Mouse (Mus musculus) testis, adult 2 months (tissue): Measurements from ENCODE around the gene Slit1. TPM values are rescaled to one million over a fixed set of nuclear protein-coding genes. Genes with fewer than 3 reads are reported as not detected.

Source experiments
- H3K27ac ChIP-seq: fragments of 200-500 bp; 2 replicates; pipeline ENCODE4 v1.5.1; 2012; ENCODE audit warnings: low read depth, low read length; ENCODE audit not compliant: control insufficient read depth, insufficient read depth
- H3K27me3 ChIP-seq: fragments of 200-500 bp; 2 replicates; pipeline ENCODE4 v1.6.1; 2012; ENCODE audit warnings: mild to moderate bottlenecking, low read length, moderate library complexity; ENCODE audit not compliant: control insufficient read depth, insufficient read depth
- H3K36me3 ChIP-seq: fragments of 200-500 bp; 2 replicates; pipeline ENCODE4 v1.6.1; 2012; ENCODE audit warnings: mild to moderate bottlenecking, low read length; ENCODE audit not compliant: control insufficient read depth, insufficient read depth
- H3K4me1 ChIP-seq: fragments of 200-500 bp; 2 replicates; pipeline ENCODE4 v1.6.1; 2012; ENCODE audit warnings: low read length; ENCODE audit not compliant: control insufficient read depth, insufficient read depth
- H3K4me3 ChIP-seq: fragments of 200-500 bp; 2 replicates; pipeline ENCODE4 v1.5.1; 2012; ENCODE audit warnings: low read depth, mild to moderate bottlenecking, low read length, moderate library complexity, mixed read lengths; ENCODE audit not compliant: control insufficient read depth
- CTCF ChIP-seq: fragments of 200-500 bp; IDR thresholded peaks from 2 replicates; pipeline ENCODE4 v1.5.1; 2012; ENCODE audit warnings: low read depth, mild to moderate bottlenecking, inconsistent platforms, low read length, moderate library complexity; ENCODE audit not compliant: control insufficient read depth, insufficient read depth, insufficient replicate concordance
- POLR2A ChIP-seq: fragments of 200-500 bp; IDR thresholded peaks from 2 replicates; pipeline ENCODE4 v1.6.1; 2012; ENCODE audit warnings: low read depth, mild to moderate bottlenecking, inconsistent platforms, low read length, moderate library complexity; ENCODE audit not compliant: control insufficient read depth
- polyA plus RNA-seq: library from polyadenylated mRNA; depleted of rRNA; stranded (reverse); fragments of >200 nt; gene quantifications from 2 replicates; pipeline ENCODE4 v1.2.3, GENCODE M21; 2012; rRNA removed

The Slit1 gene
- polyA plus RNA-seq, result 9.6 and 11.7 TPM in 2 replicates

DNA sequence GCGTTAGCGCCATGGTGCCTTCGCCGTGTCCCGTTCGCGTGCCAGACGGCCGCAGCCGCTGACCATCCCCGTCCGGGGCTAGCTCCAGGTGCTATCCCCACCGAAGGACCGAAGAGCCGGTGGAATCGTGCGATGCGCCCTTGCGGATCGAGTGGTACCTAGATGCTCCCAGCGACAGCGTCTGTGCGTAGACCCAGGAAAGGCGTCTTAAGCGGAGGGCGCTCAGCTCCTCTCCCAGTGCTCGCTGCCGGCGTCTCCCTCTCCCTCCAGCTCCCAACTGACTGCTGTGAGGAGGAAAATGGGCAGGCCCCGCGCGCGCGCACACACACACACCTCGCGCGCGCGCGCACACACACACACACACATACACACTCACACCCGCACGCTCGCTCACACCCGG is at the start of gene Slit1:
TSS of gene Slit1 (minus strand) at position 270 of the 400 bp plus-strand sequence.
- peak within 1 kb of the TSS; percentile 43 for H3K4me3 ChIP-seq
- no peak within 1 kb of the TSS for H3K27ac ChIP-seq
- TF ChIP-seq CTCF (no peak), POLR2A (no peak)
- H3K4me1 ChIP-seq, result peaks cover 9% of the 10 kb centered on the region
- H3K36me3 ChIP-seq, result no peaks in the 10 kb centered on the region
- no peaks in the 10 kb centered on the region for H3K27me3 ChIP-seq

DNA sequence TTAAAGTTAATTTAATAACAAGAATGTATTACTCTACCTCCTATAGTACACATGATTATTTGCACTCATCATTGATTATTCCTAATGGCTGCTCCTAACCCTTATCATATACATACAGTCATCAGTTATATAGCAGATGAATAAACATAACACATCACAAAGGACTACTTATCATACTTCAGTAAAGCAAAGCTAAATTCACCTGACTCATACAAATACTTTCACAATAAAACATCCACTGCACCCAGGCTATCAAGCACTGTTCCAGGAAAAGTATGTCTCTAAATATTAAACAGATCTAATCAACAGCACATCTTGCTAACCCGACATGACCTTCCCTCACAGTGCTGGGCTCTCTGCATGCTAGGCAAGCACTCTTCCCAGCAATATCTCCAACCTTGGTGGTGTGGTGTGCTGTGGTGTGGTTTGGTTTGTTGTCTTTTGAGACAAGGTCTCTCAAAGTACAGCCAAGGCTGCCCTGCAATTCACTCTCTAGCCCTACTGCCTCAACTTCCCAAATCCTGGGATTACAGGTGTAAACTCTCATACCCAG is 49.5 kb upstream of the Slit1 start:
- H3K36me3 ChIP-seq, result no peaks in the 10 kb centered on the region; the same call in 1 of the 2 replicates
- H3K27ac ChIP-seq, result no peak overlapping the region
- no peak overlapping the region for H3K4me3 ChIP-seq
- peaks cover 3% of the 10 kb centered on the region for H3K4me1 ChIP-seq
- no peak for TF ChIP-seq CTCF
- no peak for TF ChIP-seq POLR2A
- no peaks in the 10 kb centered on the region for H3K27me3 ChIP-seq

DNA sequence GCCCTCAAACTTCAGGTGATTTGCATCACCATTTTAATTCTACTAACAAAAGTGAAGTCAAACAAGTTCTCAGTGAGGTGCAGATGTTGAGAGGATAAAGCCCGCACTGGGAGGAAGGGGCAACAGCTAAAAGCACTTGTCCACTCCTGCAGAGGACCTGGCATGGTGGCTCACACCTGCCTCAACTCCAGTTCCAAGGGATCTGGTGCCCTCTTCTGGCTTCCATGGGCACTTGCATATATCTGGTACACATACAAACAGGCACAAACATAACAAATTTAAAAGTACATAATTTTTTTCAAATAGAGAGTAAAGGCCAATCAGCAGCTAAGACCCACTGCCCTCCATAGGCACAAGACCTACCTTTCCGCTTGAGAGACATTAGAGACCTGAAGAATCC is 47.9 kb upstream of the Slit1 start:
- H3K36me3 ChIP-seq, result peaks cover 2% of the 10 kb centered on the region; the same call in 1 of the 2 replicates

DNA sequence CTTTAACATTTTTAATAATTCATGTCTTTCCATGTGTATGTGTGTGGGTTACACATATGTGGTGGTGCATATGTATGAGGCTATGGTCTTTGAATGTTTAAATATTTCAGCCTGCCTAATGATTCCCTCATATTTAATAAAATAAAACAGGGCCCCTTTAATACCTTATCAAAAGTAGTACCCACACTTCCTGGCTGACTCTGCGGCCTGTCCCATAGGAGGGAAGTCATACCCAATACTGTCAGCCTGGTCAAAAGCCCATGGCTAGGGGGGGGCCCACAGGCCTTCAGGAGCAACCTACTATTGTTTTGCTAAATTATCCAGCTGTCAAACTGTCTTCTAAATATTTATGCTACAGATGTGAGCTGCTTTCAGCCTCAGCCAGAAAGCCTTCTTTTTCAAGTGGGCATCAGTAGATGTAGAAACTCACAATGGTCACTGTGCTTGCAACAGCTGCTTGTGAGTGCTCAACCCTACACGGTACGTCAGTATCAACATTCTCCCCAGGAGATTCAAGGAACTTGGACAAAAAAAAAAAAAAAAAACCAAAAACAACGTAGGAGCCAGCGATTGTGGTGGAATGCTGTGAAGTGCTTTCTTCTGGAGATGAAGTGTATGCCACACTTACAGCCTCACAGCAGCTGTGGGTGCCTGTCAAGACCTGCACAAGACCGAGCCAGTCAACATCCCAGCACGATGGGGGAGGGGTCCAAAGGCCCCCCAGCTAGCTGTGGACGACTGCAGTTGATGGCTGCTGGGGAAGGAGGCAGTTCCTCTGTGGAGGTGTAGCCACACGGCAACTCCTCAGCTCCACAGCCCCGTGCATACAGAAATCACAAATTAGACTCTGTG is 45.9 kb upstream of the Slit1 start:
- no peaks in the 10 kb centered on the region for H3K27me3 ChIP-seq
- no peak for TF ChIP-seq CTCF
- no peak for TF ChIP-seq POLR2A
- H3K4me3 ChIP-seq, result no peak overlapping the region
- H3K27ac ChIP-seq, result no peak overlapping the region
- H3K36me3 ChIP-seq, result peaks cover 3% of the 10 kb centered on the region
- no peaks in the 10 kb centered on the region for H3K4me1 ChIP-seq

More for the DNA sequence above, 47.9 kb upstream of the Slit1 start:
- TF ChIP-seq CTCF (no peak), POLR2A (no peak)
- Histone ChIP-seq H3K27ac (no peak overlapping the region), H3K27me3 (no peaks in the 10 kb centered on the region), H3K4me3 (no peak overlapping the region), H3K4me1 (no peaks in the 10 kb centered on the region)

DNA sequence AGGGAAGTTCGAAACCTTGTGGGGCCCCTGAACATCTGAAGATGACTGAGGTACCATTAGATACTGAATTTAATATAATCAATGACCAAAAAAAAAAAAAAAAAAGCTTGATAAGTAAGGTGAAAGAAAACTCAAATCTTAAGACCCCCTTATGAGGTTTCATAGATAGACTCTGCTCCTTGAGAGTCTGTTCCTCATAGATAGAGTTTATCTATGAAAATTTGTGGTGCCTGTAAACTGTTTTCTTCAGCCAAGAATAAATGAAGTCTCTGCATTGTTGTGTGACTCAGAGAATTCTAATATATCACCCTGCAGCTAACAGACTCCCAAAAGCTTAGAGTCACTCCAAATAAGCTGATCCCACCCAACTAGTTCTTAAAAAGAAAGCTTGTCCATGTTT is 43.4 kb upstream of the Slit1 start:
- TF ChIP-seq POLR2A (no peak), CTCF (no peak)
- Histone ChIP-seq H3K36me3 (peaks cover 3% of the 10 kb centered on the region), H3K4me3 (no peak overlapping the region), H3K4me1 (no peaks in the 10 kb centered on the region), H3K27me3 (no peaks in the 10 kb centered on the region), H3K27ac (no peak overlapping the region)

DNA sequence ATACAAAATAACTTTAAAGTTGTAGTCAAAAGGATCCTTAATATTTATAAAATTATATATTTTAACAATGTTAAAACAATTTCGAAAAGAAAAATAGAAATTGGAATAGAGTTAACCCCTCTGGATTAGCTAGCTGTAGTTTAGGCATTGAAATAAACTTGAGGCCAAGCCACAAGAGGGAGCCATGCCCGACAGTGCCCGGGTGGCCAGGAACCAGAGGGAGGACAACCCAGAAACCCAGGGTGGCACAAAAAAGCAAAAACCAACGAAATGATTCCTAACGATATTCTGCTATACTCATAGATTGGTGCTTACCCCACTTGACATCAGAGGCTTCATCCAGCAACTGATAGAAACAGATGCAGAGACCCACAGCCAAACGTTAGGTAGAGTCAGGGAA is 34.0 kb upstream of the Slit1 start:
- Histone ChIP-seq H3K4me3 (no peak overlapping the region), H3K27ac (no peak overlapping the region), H3K4me1 (no peaks in the 10 kb centered on the region), H3K36me3 (peaks cover 3% of the 10 kb centered on the region), H3K27me3 (no peaks in the 10 kb centered on the region)
- TF ChIP-seq CTCF (peak; percentile 10; the same call in 1 of the 2 replicates), POLR2A (no peak)

DNA sequence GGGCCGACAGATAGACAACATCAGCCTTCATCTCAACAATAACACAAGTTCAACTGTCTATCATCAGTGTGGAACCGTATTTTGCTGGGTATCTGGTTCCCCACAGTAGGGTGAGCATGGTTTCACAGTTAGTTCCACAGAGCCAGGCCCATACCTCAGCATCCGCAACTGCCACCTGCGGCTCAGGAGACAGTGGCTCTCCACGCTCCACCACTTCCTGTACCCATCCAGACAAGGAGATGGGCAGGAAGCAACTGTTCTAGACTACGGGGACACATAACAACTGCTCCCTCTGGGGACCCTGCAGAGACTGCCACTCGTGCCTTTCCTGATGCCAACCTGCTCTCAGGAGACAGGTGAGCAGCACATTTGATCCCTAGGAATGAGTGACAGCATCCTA is 25.2 kb upstream of the Slit1 start:
- no peaks in the 10 kb centered on the region for H3K4me1 ChIP-seq
- H3K27ac ChIP-seq, result no peak overlapping the region
- no peaks in the 10 kb centered on the region for H3K27me3 ChIP-seq
- H3K4me3 ChIP-seq, result no peak overlapping the region
- TF ChIP-seq POLR2A, result no peak
- TF ChIP-seq CTCF, result no peak
- peaks cover 1% of the 10 kb centered on the region; the same call in 1 of the 2 replicates for H3K36me3 ChIP-seq
